Mouse (Mus musculus): ENCODE measurements around the gene Etl4.

DNA sequence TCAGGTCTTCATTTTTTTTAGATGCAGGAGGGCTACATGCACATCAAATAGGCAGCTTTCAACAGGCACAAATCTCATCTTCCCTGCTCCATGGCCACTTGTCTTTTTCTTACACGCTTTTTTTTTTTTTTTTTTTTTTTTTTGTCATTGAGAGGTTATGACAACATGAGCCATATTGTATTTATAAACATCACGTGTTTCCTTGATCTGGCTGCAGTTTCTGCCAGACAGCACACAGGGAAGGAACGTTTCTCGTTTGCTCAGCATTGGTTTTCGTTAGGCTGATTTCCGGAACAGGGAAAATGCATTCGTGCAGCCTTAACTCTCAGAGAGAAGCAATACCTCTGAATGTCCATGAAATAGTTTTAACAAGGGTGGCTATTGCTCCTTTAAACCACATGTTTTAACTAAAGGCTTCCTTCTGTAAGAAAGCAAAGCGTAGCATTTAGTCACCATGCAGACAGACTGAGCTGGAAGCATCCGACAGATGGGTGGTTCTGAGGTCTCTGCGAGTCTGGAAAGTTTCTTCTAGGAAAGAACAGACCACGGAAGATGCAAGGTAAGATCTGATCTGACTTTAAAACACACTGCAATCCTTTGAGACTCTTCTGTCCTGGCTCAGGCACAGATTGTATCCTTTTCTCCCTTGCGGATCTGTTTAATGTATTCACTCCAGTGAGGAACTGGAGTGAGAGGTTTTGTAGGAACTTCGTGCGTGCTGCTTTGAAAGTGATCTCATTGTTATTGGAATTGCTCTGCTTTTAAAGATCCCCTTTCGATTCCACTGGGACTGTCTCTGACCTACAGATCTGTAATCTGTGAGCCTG, 812.8 kb downstream of the Etl4 start:
- no peak for TF ChIP-seq POLR2A (IDR thresholded peaks at IDR 0.05; ENCODE audit: borderline replicate concordance, extremely low read depth, low read depth, low read length)
- no peak for TF ChIP-seq CTCF (IDR thresholded peaks at IDR 0.05; ENCODE audit: insufficient read depth, low read length)

Measured in lung, adult 2 months (tissue).